Mouse (Mus musculus) kidney, adult 2 months (tissue): Measurements from ENCODE around the gene Rrn3. TPM values are rescaled to one million over a fixed set of nuclear protein-coding genes. Genes with fewer than 3 reads are reported as not detected.

Experiments
- DNase-seq: peaks from one replicate; pipeline ENCODE4 v3.0.0; 2021
- H3K27ac ChIP-seq: fragments of 200-500 bp; 2 replicates; pipeline ENCODE4 v1.5.1; 2012; ENCODE audit warnings: low read depth, low read length, control low read depth, inconsistent platforms; ENCODE audit not compliant: insufficient read depth
- H3K27me3 ChIP-seq: fragments of 200-500 bp; replicated peaks from 2 replicates; pipeline ENCODE4 v1.6.1; 2012; ENCODE audit warnings: mild to moderate bottlenecking, moderate library complexity, low read length, inconsistent platforms; ENCODE audit not compliant: control insufficient read depth, insufficient read depth
- H3K36me3 ChIP-seq: fragments of 200-500 bp; 2 replicates; pipeline ENCODE4 v1.6.1; 2012; ENCODE audit warnings: mild to moderate bottlenecking, moderate library complexity, low read length, inconsistent platforms; ENCODE audit not compliant: control insufficient read depth, insufficient read depth
- H3K4me1 ChIP-seq: fragments of 200-500 bp; 2 replicates; pipeline ENCODE4 v1.6.1; 2011; ENCODE audit warnings: low read length; ENCODE audit not compliant: control insufficient read depth, insufficient read depth
- H3K4me3 ChIP-seq: fragments of 200-500 bp; 2 replicates; pipeline ENCODE4 v1.5.1; 2011; ENCODE audit warnings: mild to moderate bottlenecking, low read depth, low read length, control low read depth; ENCODE audit not compliant: insufficient read depth
- CTCF ChIP-seq: fragments of 200-500 bp; conservative IDR thresholded peaks from 2 replicates; pipeline ENCODE4 v1.5.1; 2011; ENCODE audit warnings: low read depth, mild to moderate bottlenecking, control low read depth, low read length, moderate library complexity, mixed read lengths; ENCODE audit not compliant: insufficient read depth, insufficient read length
- POLR2A ChIP-seq: fragments of 200-500 bp; IDR thresholded peaks from one replicate; pipeline ENCODE4 v1.6.1; 2011; ENCODE audit warnings: low read depth, low read length, control low read depth
- WGBS: fragments of 180-500 bp; shearing (Covaris S2); methylation state at CpG from one replicate; pipeline ENCODE4 v1.1.7; 2018; 5-methylcytosine and 5-hydroxymethylcytosine counted together
- polyA plus RNA-seq: library from polyadenylated mRNA; depleted of rRNA; stranded (reverse); fragments of >200 nt; gene quantifications from 2 replicates; pipeline ENCODE4 v1.2.3, GENCODE M21; 2012

Gene Rrn3
- polyA plus RNA-seq, 1 experiment, result 11.0 TPM

DNA sequence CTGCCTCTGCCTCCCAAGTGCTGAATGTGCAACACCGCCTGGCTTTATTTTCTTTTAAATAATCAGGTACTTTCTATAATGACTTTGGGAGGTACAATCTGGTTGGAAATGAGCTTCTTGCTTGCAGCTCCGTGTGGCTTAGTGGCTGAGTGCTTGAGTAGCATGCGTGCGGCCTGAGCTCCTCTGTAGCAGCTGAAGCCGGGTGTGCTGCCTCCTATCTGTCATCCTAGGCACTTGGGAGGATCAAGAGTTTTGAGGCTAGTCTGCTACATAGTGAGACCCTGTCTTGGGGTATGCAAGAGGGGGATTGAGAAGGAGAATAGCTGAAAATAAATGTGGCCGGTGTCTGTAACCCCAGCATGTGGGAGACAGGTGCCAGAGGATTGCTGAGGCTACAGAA, 31.6 kb downstream of the Rrn3 start:
- Histone ChIP-seq H3K4me1 (no peaks in the 10 kb centered on the region), H3K36me3 (peaks cover 2% of the 10 kb centered on the region), H3K4me3 (no peak overlapping the region), H3K27ac (no peak overlapping the region), H3K27me3 (no peaks in the 10 kb centered on the region)
- DNase-seq, result no peak
- 93% methylated on average over 6 of the region's 6 CpGs for WGBS
- TF ChIP-seq CTCF, result no peak
- TF ChIP-seq POLR2A, result no peak

DNA sequence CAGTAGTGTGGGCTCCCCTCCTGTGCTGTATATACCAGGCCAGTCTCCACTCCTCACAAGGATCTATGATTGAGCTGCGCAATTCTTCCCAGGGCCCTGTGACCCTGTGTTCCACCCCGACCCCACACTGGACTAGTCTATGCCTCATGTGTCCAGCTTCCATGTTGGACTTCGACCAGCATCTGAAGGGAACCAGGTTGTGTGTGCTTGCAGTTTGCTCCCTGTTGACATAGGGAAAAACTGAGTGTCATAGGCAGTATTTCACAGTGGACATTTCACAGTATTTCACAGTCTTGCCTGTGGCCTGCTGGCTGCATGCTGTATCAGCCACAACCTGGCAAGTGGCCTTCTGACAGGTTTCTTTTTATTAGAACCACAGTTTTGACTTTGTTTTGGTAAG, 32.7 kb downstream of the Rrn3 start:
- Histone ChIP-seq H3K36me3 (0 out of 2 replicates have a peak, but pooled peaks cover 2% of the 10 kb centered on the region), H3K4me1 (no peaks in the 10 kb centered on the region), H3K27me3 (no peaks in the 10 kb centered on the region), H3K27ac (no peak overlapping the region), H3K4me3 (no peak overlapping the region)
- no peak for TF ChIP-seq POLR2A
- no peak for TF ChIP-seq CTCF
- no peak for DNase-seq
- 81% methylated on average over 3 of the region's 3 CpGs for WGBS

DNA sequence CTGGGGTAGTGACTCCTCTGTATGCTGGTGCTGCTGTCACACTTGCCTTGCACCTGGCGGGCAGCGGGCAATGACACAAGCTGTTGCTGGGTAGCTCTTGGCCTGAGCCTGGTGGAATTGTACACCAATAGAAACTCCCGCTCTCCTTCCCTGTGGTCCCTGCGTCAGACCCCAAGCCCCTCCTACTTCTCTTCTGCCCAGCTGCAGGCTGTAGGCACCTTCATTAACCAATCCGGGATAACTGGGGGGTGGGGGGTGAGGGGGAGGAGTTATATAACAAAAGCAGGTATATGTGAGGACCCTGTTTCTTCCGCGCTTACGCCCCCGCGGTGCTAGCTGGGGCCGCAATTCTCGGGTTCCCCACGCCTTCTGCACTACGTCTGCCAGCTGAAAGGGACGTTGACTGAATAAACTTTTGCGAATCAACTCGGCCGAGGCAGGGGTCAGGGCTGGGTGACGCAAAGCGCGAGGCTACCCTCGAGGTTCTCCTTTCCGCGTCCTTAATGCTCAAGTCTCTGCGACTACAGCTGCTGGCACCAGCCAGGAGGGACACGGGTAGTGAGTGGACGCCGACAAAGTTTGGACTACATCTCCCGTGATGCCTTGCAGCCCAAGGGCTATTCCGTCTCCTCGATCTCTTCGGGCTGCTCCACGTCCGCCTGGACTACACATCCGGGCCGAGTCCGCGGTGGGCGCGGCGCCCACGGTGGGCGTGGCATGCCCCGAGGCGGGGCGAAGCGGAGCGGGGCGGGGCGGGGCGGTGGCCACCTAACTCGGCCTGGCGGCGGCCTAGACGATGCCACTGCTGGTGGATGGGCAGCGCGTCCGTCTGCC, 38.3 kb downstream of the Rrn3 start, which contains the start of gene Ntan1:
Gene Ntan1, plus strand, starts transcription at position 286 of the 834 bp plus-strand sequence.
- H3K4me3 ChIP-seq, result peak within 1 kb of the TSS; percentile 81
- peak; percentile 59 for TF ChIP-seq POLR2A
- no peak for TF ChIP-seq CTCF

DNA sequence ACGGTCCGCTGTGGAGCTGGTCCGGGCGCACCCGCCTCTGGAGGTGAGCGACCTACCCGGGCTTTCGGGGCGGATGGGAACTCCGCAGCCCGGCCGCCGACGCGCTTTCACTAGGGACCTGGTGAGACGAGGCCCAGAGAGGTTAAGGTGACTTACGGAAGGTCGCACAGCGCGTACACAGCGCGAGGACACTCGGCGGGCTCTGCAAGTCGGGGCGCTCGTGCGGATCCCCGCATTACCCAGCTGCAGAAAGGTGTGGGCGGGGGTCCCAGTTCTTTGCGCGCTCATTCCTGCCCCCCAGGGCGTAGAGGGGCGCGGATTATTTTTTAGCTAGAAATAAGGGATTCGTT, 38.9 kb downstream of the Rrn3 start:
- peak overlapping the region; percentile 81 for H3K4me3 ChIP-seq
- TF ChIP-seq POLR2A, result no peak
- TF ChIP-seq CTCF, result no peak

More for the DNA sequence above, 38.3 kb downstream of the Rrn3 start, which contains the start of gene Ntan1:
- H3K4me1 ChIP-seq, result peaks cover 3% of the 10 kb centered on the region; the same call in 1 of the 2 replicates
- no peaks in the 10 kb centered on the region for H3K27me3 ChIP-seq
- H3K27ac ChIP-seq, result peak within 1 kb of the TSS; percentile 98
- no peaks in the 10 kb centered on the region for H3K36me3 ChIP-seq
- WGBS, result under 1% methylated on average over 58 of the region's 58 CpGs
- peak; percentile 98 for DNase-seq

DNA sequence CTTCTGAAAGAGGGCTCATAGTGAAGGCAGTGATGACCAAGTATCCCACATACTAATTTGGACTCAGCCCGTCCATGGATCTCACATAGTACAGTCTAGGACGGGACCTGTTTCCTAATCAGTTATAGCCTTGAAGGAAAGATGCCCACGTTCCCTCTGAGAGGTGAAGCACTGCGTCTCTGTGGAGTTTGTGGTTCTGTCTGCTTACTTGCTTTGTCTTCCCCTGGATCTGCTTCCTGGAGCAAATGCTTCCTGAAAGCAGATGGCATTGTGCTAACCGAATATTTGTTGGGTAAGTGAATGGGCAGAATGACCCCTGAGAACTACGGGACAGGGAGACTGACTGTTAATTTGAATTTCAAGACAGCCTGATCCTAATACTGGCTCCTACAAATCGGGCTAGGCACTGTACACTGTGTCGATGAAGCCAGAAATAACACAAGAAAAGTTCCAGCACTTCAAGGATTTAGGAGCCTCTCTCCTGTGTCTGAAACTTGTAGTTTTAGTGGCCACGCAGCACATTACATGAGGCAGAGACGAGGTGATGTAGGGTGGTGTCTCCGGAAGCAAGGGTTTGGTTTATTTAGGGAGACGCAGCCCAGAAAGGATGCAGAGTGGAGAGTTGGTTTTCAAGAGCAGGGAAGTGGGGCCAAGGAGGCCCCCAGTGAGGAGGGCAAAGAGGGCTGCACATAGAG, 39.4 kb downstream of the Rrn3 start:
- H3K4me3 ChIP-seq, result peak overlapping the region; percentile 81
- peak; percentile 10 for DNase-seq
- H3K27ac ChIP-seq, result no peak overlapping the region; the same call in 1 of the 2 replicates
- H3K4me1 ChIP-seq, result peaks cover 3% of the 10 kb centered on the region; the same call in 1 of the 2 replicates
- 13% methylated on average over 12 of the region's 12 CpGs for WGBS
- H3K36me3 ChIP-seq, result no peaks in the 10 kb centered on the region
- TF ChIP-seq CTCF, result no peak
- no peak for TF ChIP-seq POLR2A
- H3K27me3 ChIP-seq, result no peaks in the 10 kb centered on the region

More for the DNA sequence above, 38.9 kb downstream of the Rrn3 start:
- Histone ChIP-seq H3K36me3 (no peaks in the 10 kb centered on the region), H3K27ac (peak overlapping the region; percentile 32), H3K27me3 (no peaks in the 10 kb centered on the region), H3K4me1 (peaks cover 3% of the 10 kb centered on the region; the same call in 1 of the 2 replicates)
- no peak for DNase-seq
- under 1% methylated on average over 36 of the region's 36 CpGs for WGBS

DNA sequence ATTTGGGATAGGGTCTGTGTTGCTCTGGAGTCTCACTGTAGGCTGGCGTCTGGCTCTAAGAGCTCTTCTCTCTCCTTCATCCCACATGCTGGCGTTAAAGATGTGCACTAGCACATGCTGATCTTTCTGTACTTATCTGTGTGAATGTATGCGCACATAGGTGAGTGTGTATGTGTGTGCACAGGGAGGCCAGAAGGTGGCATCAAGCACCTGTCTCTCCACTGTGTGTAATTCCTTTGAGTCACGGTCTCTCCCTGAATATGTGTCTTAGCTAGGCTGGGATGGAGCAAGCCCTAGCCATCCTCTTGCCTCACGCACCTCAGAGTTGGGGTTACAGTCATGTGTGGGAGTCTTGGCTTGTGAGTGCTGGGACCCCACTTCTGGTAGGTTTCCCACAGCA, 40.3 kb downstream of the Rrn3 start:
- H3K27ac ChIP-seq, result no peak overlapping the region
- no peak overlapping the region; the same call in 1 of the 2 replicates for H3K4me3 ChIP-seq
- no peak for DNase-seq
- 96% methylated on average over 5 of the region's 5 CpGs for WGBS
- peaks cover 3% of the 10 kb centered on the region; the same call in 1 of the 2 replicates for H3K4me1 ChIP-seq
- H3K36me3 ChIP-seq, result no peaks in the 10 kb centered on the region
- TF ChIP-seq CTCF (0 out of 2 replicates have a peak, but pooled peaks have one; percentile 11), POLR2A (no peak)
- no peaks in the 10 kb centered on the region for H3K27me3 ChIP-seq

DNA sequence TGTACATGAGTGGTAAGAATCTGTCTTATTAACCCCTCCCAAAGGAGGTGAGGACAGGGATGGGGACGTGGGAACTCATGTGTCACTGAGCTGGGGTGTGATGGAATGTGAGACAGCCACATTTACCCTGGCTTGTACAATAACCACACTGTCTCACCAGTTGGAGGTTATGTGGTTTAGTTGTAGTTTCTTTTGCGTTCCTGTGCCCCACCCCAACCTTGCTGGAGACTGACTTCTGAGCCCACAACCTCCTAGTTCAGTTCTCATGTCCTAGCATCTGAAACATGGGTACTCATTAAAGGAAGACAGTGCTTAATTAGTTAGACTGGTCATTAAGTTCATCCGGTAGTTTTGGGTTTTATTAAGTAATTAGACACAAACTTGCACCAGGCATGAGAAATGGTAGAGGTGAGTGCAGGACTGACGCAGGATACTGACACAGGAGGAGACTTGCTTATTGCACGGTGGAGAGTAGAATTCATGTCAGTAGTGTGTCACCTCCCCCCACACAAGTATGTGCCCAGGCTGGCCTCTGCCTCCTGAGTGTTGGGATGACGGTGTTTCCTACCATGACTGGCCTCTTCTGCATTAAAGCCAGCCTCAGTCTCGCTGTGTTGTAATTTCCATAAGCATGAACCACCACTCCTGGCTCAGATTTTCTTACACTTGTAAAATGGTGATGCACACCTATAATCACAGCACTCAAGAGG, 45.4 kb downstream of the Rrn3 start:
- WGBS, result 51% methylated on average over 7 of the region's 7 CpGs
- no peak for DNase-seq
- Histone ChIP-seq H3K4me3 (no peak overlapping the region), H3K36me3 (no peaks in the 10 kb centered on the region), H3K4me1 (no peaks in the 10 kb centered on the region), H3K27me3 (no peaks in the 10 kb centered on the region), H3K27ac (no peak overlapping the region)
- TF ChIP-seq CTCF (no peak), POLR2A (no peak)
